Mouse (Mus musculus) heart, embryonic 15.5 days (tissue): ENCODE data around the gene Dok7. TPM values are rescaled to one million over a fixed set of nuclear protein-coding genes. Genes with fewer than 3 reads are reported as not detected.

Experiments used
- ATAC-seq: fragments of 200-750 bp; cut with Nextera tagmentation; replicated peaks from 2 replicates; pipeline ENCODE4 v1.8.0; 2017; ENCODE audit warnings: low read depth, moderate TSS enrichment; ENCODE audit not compliant: insufficient number of reproducible peaks, insufficient read depth, low FRiP score
- H3K27ac ChIP-seq: fragments of 300-500 bp; sonication (generic); 2 replicates; pipeline ENCODE4 v1.5.1; 2015; ENCODE audit warnings: mild to moderate bottlenecking, inconsistent platforms
- H3K27me3 ChIP-seq: fragments of 300-500 bp; sonication (generic); 2 replicates; pipeline ENCODE4 v1.6.1; 2015; ENCODE audit warnings: inconsistent platforms
- H3K36me3 ChIP-seq: fragments of 300-500 bp; sonication (generic); 2 replicates; pipeline ENCODE4 v1.6.1; 2015; ENCODE audit warnings: mild to moderate bottlenecking, inconsistent platforms
- H3K4me1 ChIP-seq: fragments of 300-500 bp; sonication (generic); replicated peaks from 2 replicates; pipeline ENCODE4 v1.6.1; 2015; ENCODE audit warnings: inconsistent platforms
- H3K4me2 ChIP-seq: fragments of 300-500 bp; sonication (generic); 2 replicates; pipeline ENCODE4 v1.6.1; 2015; ENCODE audit warnings: inconsistent platforms, mild to moderate bottlenecking, moderate library complexity
- H3K4me3 ChIP-seq: fragments of 300-500 bp; sonication (generic); 2 replicates; pipeline ENCODE4 v1.5.1; 2015; ENCODE audit warnings: mild to moderate bottlenecking, inconsistent platforms
- H3K9ac ChIP-seq: fragments of 300-500 bp; sonication (generic); 2 replicates; pipeline ENCODE4 v1.6.1; 2015; ENCODE audit warnings: mild to moderate bottlenecking, inconsistent platforms
- H3K9me3 ChIP-seq: fragments of 300-500 bp; sonication (generic); replicated peaks from 2 replicates; pipeline ENCODE4 v1.6.1; 2016; ENCODE audit warnings: inconsistent platforms
- WGBS: fragments of 180-500 bp; shearing (Covaris S2); methylation state at CpG from one replicate; pipeline ENCODE4 v1.1.7; 2015; ENCODE audit warnings: mixed read lengths; 5-methylcytosine and 5-hydroxymethylcytosine counted together
- polyA plus RNA-seq: library from polyadenylated mRNA; unstranded; fragments of >200 nt; fragmentation: Nextera tagmentation; extraction: Ambion mirVana; gene quantifications from 2 replicates; pipeline ENCODE4 v1.2.1, GENCODE M21; 2015

The Dok7 gene
- polyA plus RNA-seq, 1 experiment from 2014 or later = 12.9 TPM

DNA sequence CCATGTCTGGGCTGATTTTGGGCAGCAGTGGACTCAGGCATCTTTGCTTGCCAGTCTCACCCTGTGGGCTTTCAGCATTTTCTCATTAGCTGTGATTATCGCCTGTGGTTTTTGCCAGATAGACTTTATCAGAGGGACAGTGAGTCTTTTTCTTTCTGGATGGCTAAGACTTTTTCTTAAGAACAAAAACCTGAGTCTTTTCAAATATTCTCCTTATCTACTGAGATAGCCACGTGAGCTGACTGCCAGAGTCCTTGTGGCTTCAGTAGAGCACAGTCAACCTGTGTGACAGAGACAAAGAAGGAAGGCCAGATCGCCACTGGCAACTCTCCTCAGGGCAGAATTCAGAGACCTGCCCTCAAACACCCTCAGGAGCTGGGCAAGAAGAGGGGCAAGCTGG, 61.1 kb downstream of the Dok7 start:
- Histone ChIP-seq H3K36me3 (no peaks in the 10 kb centered on the region), H3K27me3 (peaks cover 3% of the 10 kb centered on the region; the same call in 1 of the 2 replicates), H3K4me3 (no peak overlapping the region), H3K9ac (no peak overlapping the region), H3K4me2 (no peak overlapping the region), H3K27ac (no peak overlapping the region), H3K9me3 (no peaks in the 10 kb centered on the region), H3K4me1 (peaks cover 16% of the 10 kb centered on the region)
- 52% methylated on average over 3 of the region's 3 CpGs for WGBS
- no peak for ATAC-seq

GRCm38 (mm10) chr5:35118418-35118817, 61.9 kb downstream of the Dok7 start:
- Histone ChIP-seq H3K27ac (no peak overlapping the region; the same call in 1 of the 2 replicates), H3K9me3 (no peaks in the 10 kb centered on the region), H3K4me1 (peaks cover 16% of the 10 kb centered on the region), H3K36me3 (no peaks in the 10 kb centered on the region), H3K4me2 (no peak overlapping the region), H3K4me3 (no peak overlapping the region), H3K27me3 (peaks cover 3% of the 10 kb centered on the region; the same call in 1 of the 2 replicates), H3K9ac (no peak overlapping the region)
- ATAC-seq = no peak; the same call in 1 of the 2 replicates
- WGBS = 79% methylated on average over 2 of the region's 2 CpGs

GRCm38 (mm10) chr5:35120024-35120423, 63.5 kb downstream of the Dok7 start:
- H3K9me3 ChIP-seq = no peaks in the 10 kb centered on the region
- H3K4me1 ChIP-seq = peaks cover 16% of the 10 kb centered on the region

DNA sequence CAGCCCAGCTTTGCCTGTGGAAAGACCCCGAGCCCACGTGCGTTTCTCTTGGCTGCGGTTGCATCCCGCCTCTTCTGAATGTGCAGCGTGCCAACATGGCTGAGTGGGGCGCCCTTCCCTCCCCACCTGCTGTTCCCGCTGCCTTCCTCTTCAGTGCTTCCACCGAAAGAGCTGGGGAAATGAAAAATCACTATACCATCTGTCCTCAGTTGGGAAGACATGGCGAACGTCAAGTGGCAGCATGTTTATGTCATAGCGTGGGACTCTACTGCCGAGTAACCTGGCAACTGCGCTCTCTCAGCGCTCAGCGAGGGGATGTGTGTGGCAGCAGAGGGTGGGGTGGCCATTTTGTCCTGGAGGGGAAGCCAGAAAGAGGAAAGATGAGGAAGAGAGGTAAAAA, 72.6 kb downstream of the Dok7 start:
- H3K4me2 ChIP-seq = no peak overlapping the region
- no peaks in the 10 kb centered on the region for H3K27me3 ChIP-seq
- H3K4me3 ChIP-seq = no peak overlapping the region
- H3K36me3 ChIP-seq = no peaks in the 10 kb centered on the region
- WGBS = 84% methylated on average over 16 of the region's 16 CpGs
- no peaks in the 10 kb centered on the region for H3K9me3 ChIP-seq
- ATAC-seq = no peak
- H3K27ac ChIP-seq = no peak overlapping the region
- H3K9ac ChIP-seq = no peak overlapping the region
- H3K4me1 ChIP-seq = peaks cover 3% of the 10 kb centered on the region

More at GRCm38 (mm10) chr5:35120024-35120423, 63.5 kb downstream of the Dok7 start:
- no peak for ATAC-seq
- H3K4me3 ChIP-seq = no peak overlapping the region
- no peak overlapping the region for H3K9ac ChIP-seq
- H3K36me3 ChIP-seq = no peaks in the 10 kb centered on the region
- H3K4me2 ChIP-seq = no peak overlapping the region
- 80% methylated on average over 8 of the region's 8 CpGs for WGBS
- H3K27ac ChIP-seq = no peak overlapping the region
- peaks cover 3% of the 10 kb centered on the region; the same call in 1 of the 2 replicates for H3K27me3 ChIP-seq

DNA sequence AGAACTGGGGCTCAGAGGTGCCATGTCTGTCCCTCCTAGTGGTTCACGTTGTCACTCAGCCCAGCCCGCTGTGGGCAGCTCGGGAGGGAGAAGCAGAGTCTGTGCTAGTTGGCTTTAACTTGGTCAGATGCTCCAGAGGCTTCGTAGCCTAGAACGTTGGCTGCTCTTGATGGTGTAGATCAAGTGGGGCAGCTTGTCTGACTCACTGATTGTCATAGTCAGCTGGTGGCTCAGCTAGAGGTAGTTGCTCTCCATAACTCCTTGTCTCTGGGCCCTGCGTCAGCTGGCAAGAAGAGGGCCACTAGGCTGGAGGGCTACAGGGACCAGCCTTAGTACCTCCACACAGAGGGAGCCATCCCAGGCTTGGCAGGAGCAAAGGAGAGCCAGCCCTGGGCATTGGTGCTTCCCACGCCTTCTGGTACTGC, 73.2 kb downstream of the Dok7 start:
- ATAC-seq = no peak
- WGBS = 91% methylated on average over 7 of the region's 7 CpGs
- H3K4me2 ChIP-seq = no peak overlapping the region
- H3K27ac ChIP-seq = no peak overlapping the region
- H3K27me3 ChIP-seq = no peaks in the 10 kb centered on the region
- H3K4me3 ChIP-seq = no peak overlapping the region
- no peak overlapping the region for H3K9ac ChIP-seq
- no peaks in the 10 kb centered on the region for H3K36me3 ChIP-seq
- peaks cover 3% of the 10 kb centered on the region for H3K4me1 ChIP-seq
- H3K9me3 ChIP-seq = no peaks in the 10 kb centered on the region

DNA sequence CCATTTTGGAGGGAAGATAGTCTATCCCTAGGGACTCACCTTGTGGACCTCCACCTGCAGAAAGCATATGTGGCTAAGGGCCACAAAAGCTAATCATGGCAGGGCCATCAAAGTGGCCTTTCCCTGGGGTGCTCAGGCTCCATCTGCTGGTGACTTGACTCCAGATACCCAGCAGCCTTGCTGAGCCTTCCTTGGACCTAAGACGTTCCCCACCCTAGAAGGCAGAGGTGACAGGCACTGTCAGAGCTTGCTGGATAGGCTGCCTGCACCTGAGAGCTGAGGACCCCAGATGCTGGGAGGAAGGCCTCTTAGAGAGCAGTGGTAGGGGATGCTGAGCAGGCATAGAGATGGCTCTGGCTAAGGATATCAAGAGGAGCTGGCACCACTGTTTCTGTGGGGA, 74.7 kb downstream of the Dok7 start:
- no peak overlapping the region for H3K27ac ChIP-seq
- H3K4me1 ChIP-seq = peaks cover 3% of the 10 kb centered on the region
- WGBS = 18% methylated on average over 1 of the region's 1 CpGs

DNA sequence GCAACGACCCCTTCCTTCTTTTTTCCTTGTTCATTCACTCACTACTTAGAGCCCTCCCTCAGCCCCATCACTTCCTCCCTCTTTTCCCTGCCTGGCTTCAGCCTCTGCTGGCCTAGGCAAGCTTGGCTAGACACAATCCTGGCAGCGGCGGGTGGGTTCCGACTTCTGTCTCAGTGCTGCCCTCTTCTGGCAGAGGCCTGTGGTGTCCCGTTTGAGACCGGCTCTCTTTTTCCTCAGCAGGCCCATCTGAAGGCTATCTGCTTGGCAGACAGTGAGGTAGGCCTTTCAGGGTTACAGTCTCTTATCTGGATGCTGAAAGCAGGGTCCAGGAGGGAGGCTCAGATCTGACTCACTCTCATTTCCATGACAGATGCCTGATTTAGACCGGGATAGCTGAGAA, 75.2 kb downstream of the Dok7 start:
- H3K9ac ChIP-seq = no peak overlapping the region
- H3K4me2 ChIP-seq = no peak overlapping the region
- H3K4me3 ChIP-seq = no peak overlapping the region
- H3K27me3 ChIP-seq = no peaks in the 10 kb centered on the region
- WGBS = 3% methylated on average over 7 of the region's 7 CpGs
- no peaks in the 10 kb centered on the region for H3K9me3 ChIP-seq
- no peak overlapping the region for H3K27ac ChIP-seq
- no peaks in the 10 kb centered on the region for H3K36me3 ChIP-seq
- H3K4me1 ChIP-seq = peaks cover 3% of the 10 kb centered on the region
- ATAC-seq = no peak

More for the DNA sequence above, 74.7 kb downstream of the Dok7 start:
- Histone ChIP-seq H3K4me3 (no peak overlapping the region), H3K9me3 (no peaks in the 10 kb centered on the region), H3K36me3 (no peaks in the 10 kb centered on the region), H3K27me3 (no peaks in the 10 kb centered on the region), H3K9ac (no peak overlapping the region), H3K4me2 (no peak overlapping the region)
- ATAC-seq = no peak

DNA sequence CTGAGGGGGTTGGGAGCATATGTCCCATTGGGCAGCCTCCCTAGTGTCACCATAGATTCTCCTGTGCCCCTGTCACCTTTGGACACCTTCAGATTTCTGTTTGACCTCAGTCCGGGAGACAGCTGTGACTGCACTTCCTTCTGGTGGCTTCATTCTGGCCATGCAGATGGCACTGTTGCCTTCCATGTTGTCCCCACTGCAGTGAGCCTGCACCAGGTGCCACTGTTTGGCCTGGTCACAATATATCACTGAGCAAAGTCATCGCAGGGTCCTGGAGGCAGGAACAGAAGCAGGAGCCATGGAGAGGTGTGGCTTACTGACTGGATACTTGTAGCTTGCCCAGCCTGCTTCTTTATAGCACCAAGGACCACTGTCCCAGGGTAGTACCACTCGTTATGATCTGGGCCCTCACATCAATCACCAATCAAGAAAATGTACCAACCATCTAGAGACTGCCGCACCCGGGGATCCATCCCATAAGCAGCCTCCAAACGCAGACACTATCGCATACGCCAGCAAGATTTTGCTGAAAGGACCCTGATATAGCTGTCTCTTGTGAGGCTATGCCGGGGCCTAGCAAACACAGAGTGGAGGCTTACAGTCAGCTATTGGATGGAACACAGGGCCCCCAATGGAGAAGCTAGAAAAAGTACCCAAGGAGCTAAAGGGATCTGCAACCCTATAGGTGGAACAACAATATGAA, 75.9 kb downstream of the Dok7 start:
- no peak overlapping the region for H3K27ac ChIP-seq
- no peak overlapping the region for H3K4me2 ChIP-seq
- H3K9me3 ChIP-seq = no peaks in the 10 kb centered on the region
- H3K9ac ChIP-seq = no peak overlapping the region
- no peaks in the 10 kb centered on the region for H3K36me3 ChIP-seq
- ATAC-seq = no peak
- 89% methylated on average over 9 of the region's 9 CpGs for WGBS
- H3K4me3 ChIP-seq = no peak overlapping the region
- peaks cover 5% of the 10 kb centered on the region for H3K4me1 ChIP-seq
- H3K27me3 ChIP-seq = no peaks in the 10 kb centered on the region

DNA sequence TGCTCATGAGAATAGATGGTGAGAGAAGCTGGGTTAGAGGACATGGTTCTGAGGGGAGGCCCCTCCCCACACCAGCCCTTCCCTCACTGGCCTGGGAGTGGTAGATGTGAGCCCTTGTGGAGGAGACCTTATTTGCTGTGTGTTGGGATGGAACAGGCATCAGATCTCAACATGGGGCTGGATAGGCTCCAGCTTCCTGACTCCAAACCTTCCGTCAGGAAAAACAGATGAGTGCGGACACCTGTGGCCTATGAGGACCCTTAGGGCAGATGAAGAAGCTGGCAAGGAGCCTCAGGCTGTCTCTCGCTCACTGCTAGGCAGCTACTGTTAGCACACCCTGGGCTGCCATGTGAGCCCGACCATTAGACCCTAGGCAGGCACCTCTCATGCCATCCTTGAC, 76.9 kb downstream of the Dok7 start:
- H3K9me3 ChIP-seq = no peaks in the 10 kb centered on the region
- no peaks in the 10 kb centered on the region for H3K27me3 ChIP-seq
- peaks cover 15% of the 10 kb centered on the region for H3K4me1 ChIP-seq
- no peak overlapping the region for H3K27ac ChIP-seq
- H3K4me3 ChIP-seq = no peak overlapping the region
- H3K4me2 ChIP-seq = no peak overlapping the region
- H3K9ac ChIP-seq = no peak overlapping the region
- no peak for ATAC-seq
- H3K36me3 ChIP-seq = no peaks in the 10 kb centered on the region
- 87% methylated on average over 4 of the region's 4 CpGs for WGBS

DNA sequence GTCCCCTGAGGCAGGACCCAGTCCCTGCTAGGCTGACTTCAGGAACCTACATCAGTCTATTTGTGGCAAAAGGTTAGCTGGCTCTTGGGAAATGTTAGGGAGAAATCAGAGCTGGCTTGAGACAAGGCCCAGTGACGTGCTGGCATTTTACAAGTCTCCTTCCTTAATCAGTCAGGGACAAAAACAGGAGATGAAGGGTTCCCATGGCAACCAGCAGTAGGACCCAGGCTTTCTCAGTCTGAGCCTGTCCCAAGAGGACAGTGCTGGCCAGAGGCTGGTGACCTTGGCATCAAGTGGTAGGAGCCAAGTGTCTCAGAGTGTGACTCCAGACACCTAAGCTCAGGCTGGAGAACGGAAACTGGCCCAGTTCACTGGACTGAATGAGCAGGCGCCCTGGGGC, 77.7 kb downstream of the Dok7 start:
- ATAC-seq = no peak
- Histone ChIP-seq H3K4me1 (peaks cover 24% of the 10 kb centered on the region), H3K9me3 (no peaks in the 10 kb centered on the region), H3K27me3 (no peaks in the 10 kb centered on the region), H3K4me3 (no peak overlapping the region), H3K9ac (no peak overlapping the region), H3K36me3 (no peaks in the 10 kb centered on the region), H3K27ac (no peak overlapping the region), H3K4me2 (no peak overlapping the region)
- 78% methylated on average over 3 of the region's 3 CpGs for WGBS

DNA sequence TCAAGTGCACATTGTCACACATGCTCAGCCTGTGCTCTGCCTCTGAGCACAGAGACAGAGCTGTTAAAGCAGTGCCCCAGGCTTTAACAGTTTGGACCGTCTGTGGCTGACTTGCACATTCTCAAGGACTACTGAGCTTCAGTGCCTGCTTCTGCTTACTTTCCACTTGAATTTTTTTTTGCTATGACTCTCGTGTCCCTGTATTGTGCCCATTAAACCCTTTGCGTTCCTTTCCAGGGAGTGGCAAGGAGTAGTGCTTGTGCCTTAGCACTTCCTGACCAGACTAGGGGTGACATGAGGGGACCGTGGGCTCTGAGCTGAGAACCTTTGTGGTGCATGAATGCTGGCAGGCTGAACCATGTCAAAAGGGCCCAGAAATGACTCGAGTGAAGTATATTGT, 79.3 kb downstream of the Dok7 start:
- Histone ChIP-seq H3K27me3 (no peaks in the 10 kb centered on the region), H3K4me3 (no peak overlapping the region), H3K4me2 (no peak overlapping the region), H3K27ac (no peak overlapping the region), H3K36me3 (no peaks in the 10 kb centered on the region), H3K9me3 (no peaks in the 10 kb centered on the region), H3K9ac (no peak overlapping the region), H3K4me1 (peaks cover 25% of the 10 kb centered on the region)
- ATAC-seq = no peak
- 56% methylated on average over 5 of the region's 5 CpGs for WGBS
